Mouse (Mus musculus): ENCODE results near the gene Gsta2. TPM values are rescaled to one million over a fixed set of nuclear protein-coding genes. Genes with fewer than 3 reads are reported as not detected.
"Not testable (repeated sequence)": the region's sequence is repeated elsewhere in the genome, so short reads cannot be mapped to it uniquely, and the experiment has no call there.

Gsta2 gene
- 4.2 and 10.3 TPM in 2 replicates for total RNA-seq (2021)
- long read RNA-seq, transcript Gsta2-201 (7 exons, 870 nt): major isoform, 38 of 40 reads
- long read RNA-seq, partial matches to known transcripts: 1 of 40 reads
- long read RNA-seq, other reads (novel, unspliced or antisense): 1 of 40 reads

DNA sequence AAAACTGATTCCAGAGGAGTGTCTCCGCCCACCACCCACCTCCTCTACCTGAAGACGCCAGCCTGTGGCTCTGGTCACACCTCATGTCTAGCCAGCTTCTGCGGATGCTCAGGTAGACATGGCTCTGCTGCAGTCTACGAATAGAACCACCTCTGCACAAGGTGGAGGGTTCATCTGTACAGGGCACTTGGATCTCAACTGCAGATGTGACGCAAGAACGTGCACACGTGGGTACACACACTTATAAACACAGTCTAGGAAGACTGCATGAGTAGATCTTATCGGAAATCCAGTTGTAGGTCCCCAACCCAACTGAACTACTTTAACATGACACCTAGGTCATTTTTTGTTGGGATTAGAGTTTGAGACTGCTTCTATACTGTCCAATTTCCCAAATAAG, at the start of gene Gsta2:
TSS of gene Gsta2 (minus strand) at position 178 of the 400 bp plus-strand sequence.
- DNase-seq: no peak

DNA sequence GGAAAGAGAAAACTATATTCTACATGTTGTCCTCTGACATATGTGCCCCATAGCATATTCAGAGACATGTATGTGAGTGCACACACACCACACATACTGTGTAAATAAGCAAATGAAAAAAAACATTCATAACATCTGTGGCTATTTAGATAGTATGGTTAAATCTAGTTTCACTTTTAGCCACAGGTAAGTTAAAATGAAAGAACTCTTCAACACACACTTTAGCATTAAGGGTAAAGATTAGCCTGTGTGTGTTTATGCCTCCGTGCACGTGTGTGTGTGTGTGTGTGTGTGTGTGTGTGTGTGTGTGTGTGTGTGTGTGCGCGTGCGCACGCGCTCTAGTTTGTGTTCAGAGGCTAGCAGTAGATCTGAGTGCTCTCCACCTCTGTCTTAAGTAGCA, 46.0 kb upstream of the Gsta2 start:
- no peak for DNase-seq

DNA sequence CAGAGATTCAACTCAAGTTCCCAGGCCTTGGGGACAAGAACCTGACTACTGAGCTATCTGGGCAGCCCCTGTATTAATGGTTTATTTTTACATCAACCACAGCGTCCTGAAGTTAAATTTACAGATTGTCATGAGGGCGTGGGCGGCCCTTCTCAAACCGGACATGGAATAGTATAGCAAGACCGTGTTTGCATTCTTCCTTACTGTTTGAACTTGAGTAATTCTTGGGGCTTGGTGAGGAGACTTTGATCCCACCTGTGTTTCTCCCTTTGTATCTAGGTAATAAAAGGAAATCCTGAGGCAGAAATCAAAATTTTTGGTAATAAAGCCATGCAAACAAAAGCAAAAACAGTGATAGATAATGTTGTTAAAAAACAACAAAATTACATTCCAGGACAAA, 45.0 kb upstream of the Gsta2 start:
- DNase-seq: no peak

- no peak for DNase-seq
Observed at GRCm38 (mm10) chr9:78396517-78396916, 40.9 kb upstream of the Gsta2 start.

- peak; percentile 29 for DNase-seq
Observed at GRCm38 (mm10) chr9:78395630-78396351, 40.2 kb upstream of the Gsta2 start, which contains the start of gene Ddx43. TSS of gene Ddx43 (plus strand) at chr9:78395777.

- no peak for DNase-seq
Observed at GRCm38 (mm10) chr9:78395244-78395629, 39.6 kb upstream of the Gsta2 start.

DNA sequence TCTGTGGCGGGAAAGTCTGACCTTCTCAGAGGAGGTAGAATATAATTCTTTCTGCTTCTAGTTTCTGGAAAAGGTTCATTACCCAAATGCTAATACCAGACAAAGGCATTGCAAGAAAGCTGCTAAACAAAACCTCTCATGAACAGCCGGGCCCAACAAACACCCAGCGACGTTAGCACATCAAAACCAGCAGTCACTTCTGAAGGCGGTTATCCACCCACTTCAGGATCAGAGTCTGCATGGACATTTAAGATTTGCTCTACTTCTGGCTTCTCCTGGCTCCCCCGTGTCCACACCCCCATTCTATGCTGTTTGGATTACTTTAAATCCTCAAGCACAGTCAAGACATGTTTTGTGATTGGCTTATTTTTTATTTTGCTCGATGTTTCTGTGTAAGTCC, 39.0 kb upstream of the Gsta2 start:
- no peak for DNase-seq

GRCm38 (mm10) chr9:78393741-78394140, 38.2 kb upstream of the Gsta2 start:
- DNase-seq: no peak

DNA sequence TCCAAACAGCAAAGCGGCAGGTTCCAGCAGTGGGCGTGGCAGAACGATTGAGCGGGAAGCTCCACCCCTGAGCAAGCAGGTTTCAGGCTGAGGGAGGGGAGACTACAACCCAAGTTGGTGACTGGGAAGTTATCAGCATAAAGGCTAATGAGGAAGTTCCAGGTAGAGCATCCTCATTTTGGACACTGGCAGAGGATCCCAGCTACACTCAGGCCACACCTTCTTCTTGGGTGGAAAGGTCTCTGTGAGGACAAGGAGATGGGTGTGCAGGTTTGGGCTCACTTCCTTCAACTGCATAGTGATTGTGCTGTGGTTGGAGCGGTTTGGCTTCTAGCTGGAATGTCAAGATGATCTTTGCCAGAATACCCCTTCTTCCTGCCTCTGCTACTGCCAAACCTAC, 34.4 kb upstream of the Gsta2 start:
- no peak for DNase-seq

GRCm38 (mm10) chr9:78386947-78387346, 31.4 kb upstream of the Gsta2 start:
- DNase-seq: no peak

DNA sequence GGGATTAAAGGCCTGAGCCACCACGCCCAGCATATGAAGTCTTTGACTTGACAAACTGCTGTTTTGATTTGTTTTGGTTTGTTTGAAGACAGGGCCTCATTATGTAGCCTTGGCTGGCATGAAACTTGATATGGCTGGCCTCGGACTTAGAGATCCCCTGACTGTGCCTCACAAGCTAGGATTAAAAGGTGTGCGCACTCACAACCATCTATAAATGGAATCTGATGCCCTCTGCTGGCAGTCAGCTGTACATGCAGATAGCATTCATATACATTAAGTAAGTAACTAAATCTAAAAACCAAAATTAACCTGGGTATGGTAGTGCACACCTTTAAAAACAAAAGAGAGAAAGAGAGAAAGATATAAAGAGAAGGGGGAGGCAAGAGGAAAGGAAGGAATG, 30.3 kb upstream of the Gsta2 start:
- DNase-seq: no peak

DNA sequence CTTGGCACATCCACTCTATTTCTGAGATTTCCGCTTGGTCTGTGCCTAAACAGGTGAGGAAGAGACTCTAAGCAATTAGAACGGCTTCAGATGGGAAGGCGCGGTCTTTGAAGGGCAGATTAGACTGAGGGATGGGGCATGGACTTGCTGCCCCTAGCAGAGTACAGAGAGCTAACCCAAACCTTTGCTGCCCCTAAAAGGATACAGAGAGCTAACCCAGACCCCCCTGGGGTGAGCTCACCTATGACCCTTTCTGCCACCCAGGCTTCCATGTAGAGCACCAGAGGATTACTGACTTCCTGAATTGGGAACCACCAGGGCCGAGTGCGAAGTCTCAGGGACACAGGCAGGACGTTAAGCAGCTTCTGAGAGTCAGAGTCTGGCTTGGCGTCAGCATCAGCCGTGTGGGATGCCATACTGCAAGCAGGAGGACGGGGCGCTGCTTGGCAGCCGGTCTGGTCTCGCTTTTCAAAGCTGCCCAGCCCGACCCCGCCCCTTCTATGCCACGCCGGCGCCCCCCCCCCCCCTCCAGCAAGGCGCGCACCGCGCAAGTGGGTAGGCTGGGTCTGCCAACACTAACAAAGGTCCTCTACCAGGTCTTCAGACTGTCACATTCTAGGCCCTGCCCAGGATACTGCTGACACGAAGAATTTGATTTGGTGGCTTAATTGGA, 22.7 kb upstream of the Gsta2 start, which contains the start of gene Ooep:
TSS of gene Ooep (minus strand) at position 613 of the 673 bp plus-strand sequence.
- DNase-seq: peak; percentile 5

GRCm38 (mm10) chr9:78377546-78377945, 22.0 kb upstream of the Gsta2 start:
- no peak for DNase-seq

- no peak for DNase-seq
Observed at GRCm38 (mm10) chr9:78375486-78375885, 19.9 kb upstream of the Gsta2 start.

DNA sequence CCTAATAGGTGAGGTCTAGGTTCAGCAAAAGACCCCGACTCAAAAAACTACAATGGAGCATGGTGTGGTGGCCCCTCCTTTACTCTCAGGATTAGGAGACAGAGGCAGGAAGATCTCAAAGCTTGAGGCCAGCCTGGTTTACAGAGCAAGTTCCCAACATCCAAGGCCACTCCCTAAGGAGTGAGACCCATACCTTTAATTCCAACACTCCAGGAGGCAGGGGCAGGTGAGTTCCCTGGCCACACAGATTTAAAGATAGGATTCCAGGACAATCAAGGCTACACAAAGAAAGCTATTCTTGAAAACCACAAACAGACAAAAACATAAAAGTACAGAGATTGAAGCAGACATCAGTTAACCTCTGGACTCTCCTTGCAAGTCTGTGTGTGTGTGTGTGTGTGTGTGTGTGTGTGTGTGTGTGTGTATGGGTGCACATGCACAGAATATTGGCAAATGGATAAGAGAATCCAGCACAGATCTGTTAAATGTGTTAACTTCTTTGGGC, 19.3 kb upstream of the Gsta2 start:
- no peak for DNase-seq

GRCm38 (mm10) chr9:78374397-78374796, 18.8 kb upstream of the Gsta2 start:
- DNase-seq: no peak

DNA sequence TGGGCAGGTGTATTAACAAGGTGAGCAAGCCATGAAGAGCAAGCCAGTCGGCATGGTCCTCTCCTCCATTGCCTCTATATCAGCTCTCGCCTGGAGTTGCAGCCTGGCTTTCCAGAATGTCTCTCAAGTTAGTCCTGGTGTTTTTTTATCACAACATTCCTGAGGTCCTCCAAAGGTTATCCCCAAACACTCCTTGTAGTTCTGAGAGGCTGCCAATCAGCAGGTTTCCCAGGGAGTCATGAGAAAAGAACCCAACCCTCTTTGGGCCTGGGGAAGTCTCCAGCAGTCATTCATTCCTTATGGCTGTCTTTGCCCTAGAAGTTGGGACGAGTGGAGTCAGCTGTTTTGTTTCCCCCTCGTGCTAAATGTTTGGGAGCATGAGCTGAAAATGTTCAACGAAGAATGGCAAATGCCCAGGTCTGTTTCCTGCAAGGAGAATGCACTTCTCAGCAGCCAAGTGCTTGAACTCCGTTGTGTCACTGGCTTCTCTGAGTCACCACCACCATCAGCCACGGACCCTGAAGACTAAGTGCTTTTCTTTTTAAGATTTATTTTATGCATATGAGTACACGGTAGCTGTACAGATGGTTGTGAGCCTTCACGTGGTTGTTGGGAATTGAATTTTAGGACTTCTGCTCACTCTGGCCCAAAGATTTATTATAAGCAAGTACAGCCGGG, 17.4 kb upstream of the Gsta2 start:
- no peak for DNase-seq

DNA sequence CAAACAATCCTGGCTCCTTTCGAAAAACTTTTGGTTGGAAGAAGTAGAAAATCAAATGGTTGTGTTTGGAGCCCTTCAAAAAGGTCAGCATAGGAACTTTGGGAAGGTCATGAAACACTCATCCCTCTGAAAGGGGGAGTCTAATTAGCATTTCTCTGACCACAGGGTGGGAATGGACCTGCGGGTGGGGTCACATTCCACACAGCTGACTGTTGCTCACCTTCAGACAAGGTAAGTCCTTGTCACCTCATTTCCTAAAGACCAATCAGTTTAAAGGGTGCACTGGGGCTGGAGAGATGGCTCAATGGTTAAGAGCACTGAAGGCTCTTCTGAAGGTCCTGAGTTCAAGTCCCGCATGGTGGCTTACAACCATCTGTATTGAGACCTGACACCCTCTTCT, 15.9 kb upstream of the Gsta2 start:
- no peak for DNase-seq

- DNase-seq: no peak
Observed at GRCm38 (mm10) chr9:78369786-78370185, 14.2 kb upstream of the Gsta2 start.

- no peak for DNase-seq
Observed at GRCm38 (mm10) chr9:78369349-78369748, 13.8 kb upstream of the Gsta2 start.

GRCm38 (mm10) chr9:78368671-78369293, 13.2 kb upstream of the Gsta2 start:
- DNase-seq: no peak

DNA sequence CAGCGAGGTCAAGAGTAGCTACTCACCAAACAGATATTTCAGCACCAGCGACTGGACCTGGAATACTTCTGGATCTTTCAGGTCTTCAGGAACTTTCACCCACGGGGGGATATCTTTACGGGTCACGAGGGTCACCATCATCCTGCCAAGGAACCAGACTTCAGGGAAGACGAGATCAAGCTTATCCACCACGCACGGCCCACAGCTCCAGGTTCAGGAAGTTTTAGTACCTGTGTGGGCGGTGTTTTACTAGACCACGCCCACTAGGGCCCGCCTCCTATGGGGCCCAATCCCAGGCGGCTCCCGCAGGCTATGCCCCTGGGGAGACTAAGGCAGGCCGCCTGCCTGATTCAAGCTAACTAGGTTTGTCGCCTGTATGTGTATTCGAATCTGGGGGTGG, 12.4 kb upstream of the Gsta2 start, which contains the start of gene Dppa5a:
TSS of gene Dppa5a (minus strand) at position 219 of the 400 bp plus-strand sequence.
- DNase-seq: not testable (repeated sequence)

All from adrenal gland, postnatal 25 days (tissue).